Mouse (Mus musculus) Patski (cell line): Measurements from ENCODE around the gene Aldh1l1. TPM values are rescaled to one million over a fixed set of nuclear protein-coding genes. Genes with fewer than 3 reads are reported as not detected.

ENCODE experiments used
- ATAC-seq: fragments of 100-300 bp; one replicate; pipeline ENCODE4 v1.8.0; 2021
- CTCF ChIA-PET: fragments of 350-600 bp; sonication (Branson Sonifier 250); formaldehyde crosslinking; loops from one replicate; lab custom pipeline; 2022; ENCODE audit warnings: inconsistent platforms; lab: Charles Lee
- POLR2A ChIA-PET: fragments of 350-600 bp; sonication (Branson Sonifier 250); formaldehyde crosslinking; loops from one replicate; lab custom pipeline; 2022; ENCODE audit warnings: antibody characterized with exemption, inconsistent platforms; lab: Charles Lee
- DNase-seq: peaks from one replicate; pipeline ENCODE4 v3.0.0-alpha.2; 2011; ENCODE audit warnings: low read depth, low spot score
- H3K27me3 ChIP-seq: fragments of 371-371 bp; one replicate; pipeline ENCODE4 v1.5.1; 2021
- CTCF ChIP-seq: fragments of 100-300 bp; IDR thresholded peaks from one replicate; pipeline ENCODE4 v1.5.1; 2021
- in situ Hi-C: fragments of 300-500 bp; cut with MboI; formaldehyde crosslinking; loops from 3 replicates; pipeline ENCODE4 v1.11.1; 2018; ENCODE audit warnings: low pct_unique_long_range_greater_than_20kb, mixed read lengths
- polyA plus RNA-seq: library from polyadenylated mRNA; unstranded; gene quantifications from one replicate; pipeline ENCODE4 v1.2.3, GENCODE M21; 2021

Gene Aldh1l1
- polyA plus RNA-seq, 1 experiment from 2014 or later: 0.62 TPM

- ATAC-seq: no peak
- no peak for DNase-seq
- no peaks in the 10 kb centered on the region for H3K27me3 ChIP-seq
- ChIA-PET CTCF (no interaction called here), POLR2A (interaction anchor here (0.9 kb wide), 1 partner anchor 11 kb away, joined by 3 read pairs; no protein-coding TSS in a partner anchor)
- in situ Hi-C loops: no loop called here
- no peak for TF ChIP-seq CTCF
Observed at GRCm38 (mm10) chr6:90470947-90471541, 15.2 kb upstream of the Aldh1l1 start.

- POLR2A ChIA-PET: no interaction called here
- CTCF ChIA-PET: interaction anchor here (1.1 to 1.2 kb wide), 2 partner anchors 15 to 35 kb away, joined by 3 read pairs; no protein-coding TSS in a partner anchor
- no peaks in the 10 kb centered on the region for H3K27me3 ChIP-seq
- no peak for TF ChIP-seq CTCF
- ATAC-seq (no peak), DNase-seq (no peak)
- in situ Hi-C loops: no loop called here
Observed at GRCm38 (mm10) chr6:90472079-90472478, 14.1 kb upstream of the Aldh1l1 start.

- TF ChIP-seq CTCF: no peak
- ChIA-PET CTCF (interaction anchor here (1.1 to 1.2 kb wide), 2 partner anchors 16 to 34 kb away, joined by 3 read pairs; no protein-coding TSS in a partner anchor), POLR2A (no interaction called here)
- no peaks in the 10 kb centered on the region for H3K27me3 ChIP-seq
- in situ Hi-C loops: no loop called here
- no peak for DNase-seq
- no peak for ATAC-seq
Observed at GRCm38 (mm10) chr6:90472697-90473096, 13.5 kb upstream of the Aldh1l1 start.

GRCm38 (mm10) chr6:90473630-90474360, 12.4 kb upstream of the Aldh1l1 start:
- TF ChIP-seq CTCF: no peak
- no peak for ATAC-seq
- in situ Hi-C loops: no loop called here
- DNase-seq: no peak
- CTCF ChIA-PET: no interaction called here
- H3K27me3 ChIP-seq: no peaks in the 10 kb centered on the region
- POLR2A ChIA-PET: no interaction called here

- no peak for TF ChIP-seq CTCF
Observed at GRCm38 (mm10) chr6:90474361-90474750, 11.9 kb upstream of the Aldh1l1 start.

GRCm38 (mm10) chr6:90475176-90475853, 10.9 kb upstream of the Aldh1l1 start:
- no peak for DNase-seq
- TF ChIP-seq CTCF: no peak
- ATAC-seq: no peak
- ChIA-PET POLR2A (no interaction called here), CTCF (interaction anchor here (0.9 kb wide), 1 partner anchor 38 kb away, joined by 3 read pairs; no protein-coding TSS in a partner anchor)
- H3K27me3 ChIP-seq: no peaks in the 10 kb centered on the region
- in situ Hi-C loops: no loop called here

More at GRCm38 (mm10) chr6:90474361-90474750, 11.9 kb upstream of the Aldh1l1 start:
- POLR2A ChIA-PET: no interaction called here
- ATAC-seq (no peak), DNase-seq (no peak)
- CTCF ChIA-PET: no interaction called here
- in situ Hi-C loops: no loop called here
- no peaks in the 10 kb centered on the region for H3K27me3 ChIP-seq

GRCm38 (mm10) chr6:90475854-90476212, 10.4 kb upstream of the Aldh1l1 start:
- ChIA-PET CTCF (interaction anchor here (0.9 kb wide), 1 partner anchor 39 kb away, joined by 3 read pairs; no protein-coding TSS in a partner anchor), POLR2A (no interaction called here)
- no peak for TF ChIP-seq CTCF
- ATAC-seq (no peak), DNase-seq (no peak)
- no peaks in the 10 kb centered on the region for H3K27me3 ChIP-seq
- in situ Hi-C loops: no loop called here

- ATAC-seq (no peak), DNase-seq (no peak)
- CTCF ChIA-PET: interaction anchor here (1.5 to 1.6 kb wide), 2 partner anchors 30 to 42 kb away, joined by 3 to 4 read pairs; no protein-coding TSS in a partner anchor
- POLR2A ChIA-PET: interaction anchor here (1.1 kb wide), 1 partner anchor 14 kb away, joined by 3 read pairs; no protein-coding TSS in a partner anchor
- in situ Hi-C loops: no loop called here
- TF ChIP-seq CTCF: no peak
- H3K27me3 ChIP-seq: no peaks in the 10 kb centered on the region
Observed at GRCm38 (mm10) chr6:90476941-90477518, 9.2 kb upstream of the Aldh1l1 start.

GRCm38 (mm10) chr6:90484249-90484648, 2.0 kb upstream of the Aldh1l1 start:
- in situ Hi-C loops: no loop called here
- DNase-seq: no peak
- no peak for ATAC-seq
- ChIA-PET POLR2A (no interaction called here), CTCF (no interaction called here)
- H3K27me3 ChIP-seq: no peaks in the 10 kb centered on the region
- TF ChIP-seq CTCF: no peak

- CTCF ChIA-PET: interaction anchor here (1.0 to 1.2 kb wide), 2 partner anchors 29 to 50 kb away, joined by 3 read pairs; no protein-coding TSS in a partner anchor
Observed at GRCm38 (mm10) chr6:90484876-90485275, 1.4 kb upstream of the Aldh1l1 start.

More at GRCm38 (mm10) chr6:90484876-90485275, 1.4 kb upstream of the Aldh1l1 start:
- DNase-seq (no peak), ATAC-seq (no peak)
- in situ Hi-C loops: no loop called here
- H3K27me3 ChIP-seq: no peaks in the 10 kb centered on the region
- no peak for TF ChIP-seq CTCF
- POLR2A ChIA-PET: no interaction called here
